Mouse (Mus musculus): Measurements from ENCODE around the gene Cpne2.

Gene Cpne2

DNA sequence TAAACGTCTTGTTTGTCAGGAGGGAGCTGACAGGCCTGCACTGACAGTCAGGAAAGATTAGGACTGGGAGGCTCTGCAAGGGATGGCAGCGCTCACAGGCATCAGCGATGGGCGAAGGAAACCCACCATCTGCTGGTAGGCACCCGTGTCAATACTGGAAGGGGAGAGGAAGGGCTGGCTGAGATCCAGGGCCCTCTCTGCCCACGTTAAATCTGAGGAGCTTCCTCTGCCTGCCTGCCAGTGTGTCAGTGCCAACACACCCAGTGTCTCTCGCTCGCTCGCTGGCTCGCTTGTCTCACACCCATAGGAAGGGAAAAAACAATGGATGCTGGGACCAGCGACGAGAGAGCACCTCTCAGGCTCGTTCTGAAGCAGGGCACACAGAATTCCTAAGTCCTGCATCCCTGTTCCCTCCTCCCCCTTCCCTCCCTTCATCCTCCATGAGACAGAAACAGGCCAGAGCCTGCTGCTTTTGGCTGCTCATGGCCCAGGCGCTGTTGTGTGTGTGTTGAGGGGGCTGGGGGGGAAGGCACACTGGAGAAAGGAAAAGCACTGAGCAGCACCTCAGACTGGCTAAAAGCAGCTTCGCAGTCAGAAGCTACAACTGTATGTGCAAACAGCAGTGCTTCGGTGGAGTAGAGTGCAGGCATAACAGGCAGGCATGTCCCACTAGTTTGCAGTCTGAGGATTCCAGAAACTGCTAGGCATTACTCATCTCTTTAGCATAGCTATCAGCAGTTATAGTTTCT, 41.5 kb downstream of the Cpne2 start:
- intact Hi-C loops (cut with DNase I) = no loop called here

DNA sequence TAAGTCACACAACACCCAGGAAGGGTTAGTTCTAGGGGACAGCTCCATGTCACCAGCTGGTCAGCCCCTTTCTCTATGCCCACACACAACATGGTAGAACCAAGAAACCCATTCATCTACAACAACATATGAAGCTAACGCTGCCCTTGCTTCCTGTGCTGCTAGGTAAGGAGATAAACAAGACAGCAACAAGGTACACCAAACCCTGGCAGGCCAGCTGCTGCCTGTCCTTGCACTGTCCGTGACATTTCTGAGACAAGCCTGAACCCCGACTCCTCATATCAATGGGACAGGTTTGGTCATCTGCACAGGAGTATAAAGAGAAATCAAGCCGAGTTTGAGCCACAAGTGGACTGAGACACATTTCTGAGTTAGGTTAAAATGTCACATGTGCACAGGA, 42.4 kb downstream of the Cpne2 start:
- intact Hi-C loops (cut with DNase I) = no loop called here

DNA sequence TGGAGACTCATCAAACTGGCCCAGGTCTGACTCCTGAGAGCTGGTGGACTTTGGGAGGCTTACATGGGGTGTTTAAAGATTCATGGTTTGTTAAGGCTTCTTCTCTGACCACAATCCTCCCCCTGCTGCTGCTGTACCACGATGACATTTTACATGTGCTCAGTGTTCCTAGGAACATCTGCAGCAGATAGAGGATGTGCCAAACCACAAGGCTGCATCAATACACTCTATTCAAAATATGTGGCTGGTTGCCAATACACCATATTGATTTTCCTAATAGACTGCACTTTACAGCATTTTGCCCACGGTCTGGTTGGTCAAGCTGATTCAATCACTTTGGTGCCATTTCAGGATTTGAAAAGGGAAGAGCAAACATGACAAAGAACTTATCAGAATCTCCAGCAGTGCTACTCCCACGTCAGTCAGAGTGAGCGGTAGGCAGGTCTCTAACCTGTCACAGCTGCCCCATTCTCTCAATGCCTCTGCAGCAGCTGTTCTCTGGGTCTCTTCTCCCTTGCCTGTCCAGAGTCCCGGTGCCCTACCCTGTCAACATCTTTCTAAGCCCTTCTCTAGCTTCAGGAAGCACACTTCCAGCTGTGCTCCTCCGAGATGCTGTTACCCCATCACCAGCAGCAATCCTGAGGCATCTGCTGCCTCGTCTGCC, 49.2 kb downstream of the Cpne2 start:
- intact Hi-C loops (cut with DNase I) = no loop called here

DNA sequence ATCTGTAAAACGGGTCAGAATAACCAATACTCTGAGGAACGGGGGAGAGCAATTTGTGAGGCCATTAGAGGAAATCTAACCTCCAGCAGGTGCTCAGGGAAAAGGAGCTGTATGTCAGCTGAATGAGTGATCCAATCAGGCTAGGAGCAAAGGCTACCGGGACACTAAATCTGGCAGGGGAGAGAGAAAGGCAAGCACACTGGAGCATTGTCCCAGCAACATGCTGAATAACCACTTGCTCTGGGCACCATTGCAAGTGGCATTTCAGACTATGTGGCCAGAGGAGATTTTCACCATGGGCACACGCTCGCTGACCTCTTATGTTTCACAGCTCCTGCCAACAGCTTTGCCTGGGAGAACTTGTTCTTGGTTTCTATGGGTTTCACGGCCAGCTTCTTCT, 49.8 kb downstream of the Cpne2 start:
- intact Hi-C loops (cut with DNase I) = no loop called here

DNA sequence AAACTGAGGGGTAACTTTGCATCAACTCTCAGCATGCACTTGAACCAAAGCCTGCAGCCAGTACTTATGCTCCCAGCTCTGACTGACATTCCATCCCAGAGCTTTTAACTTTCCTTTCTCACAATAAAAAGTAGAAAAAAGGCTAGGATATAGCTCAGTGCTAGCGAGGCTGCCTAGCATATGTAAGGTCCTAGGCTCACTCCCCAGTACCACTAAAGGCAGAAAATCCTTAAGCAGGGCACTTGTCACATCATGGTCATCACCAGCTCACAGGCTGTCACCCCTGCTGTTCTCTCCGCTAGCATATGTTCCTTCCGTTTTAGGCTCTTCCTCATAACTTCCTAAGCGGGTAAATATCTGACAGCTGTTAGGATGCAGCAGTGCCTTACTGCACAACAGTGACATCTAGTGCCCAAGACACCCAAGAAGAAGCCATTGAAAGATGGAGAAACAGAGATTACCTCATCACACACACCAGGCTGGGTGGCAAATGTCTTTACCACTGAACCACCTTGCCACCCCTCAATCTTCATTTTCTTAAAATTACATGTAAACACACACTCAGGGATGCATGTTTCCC, 51.5 kb downstream of the Cpne2 start:
- intact Hi-C loops (cut with DNase I) = loop anchor here (1.0 to 2.0 kb wide), 2 partner anchors 56 to 92 kb away; no protein-coding TSS in a partner anchor

DNA sequence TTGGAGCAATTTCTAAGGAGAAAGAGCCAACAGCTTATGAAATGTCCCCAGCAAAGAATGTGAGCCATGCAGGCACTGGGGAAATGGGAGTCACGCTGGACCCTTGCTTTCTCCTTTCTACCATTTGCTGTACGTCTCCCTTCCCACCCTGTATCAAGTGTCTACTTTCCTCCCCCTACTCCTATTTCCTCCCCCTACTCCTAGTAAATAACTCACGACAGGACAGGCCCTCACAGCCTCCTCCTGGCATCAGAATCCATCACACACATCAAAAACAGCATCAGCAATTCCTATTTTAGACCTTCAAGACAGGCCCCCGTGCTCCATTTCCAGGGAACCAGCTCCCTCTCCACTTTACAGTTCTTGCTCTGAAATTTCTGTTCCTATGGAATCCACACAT, 58.9 kb downstream of the Cpne2 start:
- intact Hi-C loops (cut with DNase I) = loop anchor here (10.0 kb wide), 2 partner anchors 53 to 223 kb away; partner anchors contain the start of gene Ccl17

DNA sequence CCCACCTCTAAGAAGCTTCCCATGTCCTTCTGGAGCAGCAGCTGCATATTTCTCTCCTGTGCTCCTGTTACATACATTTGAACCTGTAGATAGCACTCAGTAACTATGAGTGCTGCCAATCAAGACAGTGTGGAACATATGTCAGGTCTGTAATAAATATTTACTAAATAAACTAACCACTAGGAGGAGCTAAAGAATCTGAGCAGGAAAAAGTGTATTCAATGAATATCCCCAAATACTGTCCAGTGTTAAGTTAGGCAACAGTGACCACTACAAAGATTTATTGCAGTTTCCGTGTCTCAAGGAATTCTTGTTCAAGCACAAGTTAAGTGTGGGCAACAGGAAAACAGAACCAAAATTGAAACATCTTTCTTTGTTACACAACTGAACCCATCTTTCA, 61.4 kb downstream of the Cpne2 start:
- intact Hi-C loops (cut with DNase I) = loop anchor here (10.0 kb wide), 2 partner anchors 51 to 221 kb away; partner anchors contain the start of gene Ccl17

DNA sequence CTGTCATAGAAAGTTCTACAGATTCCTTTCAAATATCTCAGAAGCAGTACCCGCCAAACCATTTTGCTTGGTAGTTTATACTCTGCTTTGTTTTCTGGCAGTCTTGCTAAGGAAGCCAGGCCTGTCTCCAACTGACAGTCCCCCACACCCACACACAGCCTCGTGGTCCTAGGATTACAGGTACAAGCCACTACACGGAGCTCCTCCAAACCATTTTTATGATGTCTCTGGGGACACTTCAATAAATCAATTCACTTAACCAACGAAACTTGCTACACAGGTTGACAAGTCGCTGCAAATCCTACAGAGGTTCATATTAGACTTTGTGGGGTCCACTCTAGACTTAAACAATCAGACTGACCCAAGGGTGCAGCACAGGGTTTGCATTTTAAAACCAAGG, 67.7 kb downstream of the Cpne2 start:
- intact Hi-C loops (cut with DNase I) = loop anchor here (5.0 kb wide), 1 partner anchor 102 kb away; no protein-coding TSS in a partner anchor

DNA sequence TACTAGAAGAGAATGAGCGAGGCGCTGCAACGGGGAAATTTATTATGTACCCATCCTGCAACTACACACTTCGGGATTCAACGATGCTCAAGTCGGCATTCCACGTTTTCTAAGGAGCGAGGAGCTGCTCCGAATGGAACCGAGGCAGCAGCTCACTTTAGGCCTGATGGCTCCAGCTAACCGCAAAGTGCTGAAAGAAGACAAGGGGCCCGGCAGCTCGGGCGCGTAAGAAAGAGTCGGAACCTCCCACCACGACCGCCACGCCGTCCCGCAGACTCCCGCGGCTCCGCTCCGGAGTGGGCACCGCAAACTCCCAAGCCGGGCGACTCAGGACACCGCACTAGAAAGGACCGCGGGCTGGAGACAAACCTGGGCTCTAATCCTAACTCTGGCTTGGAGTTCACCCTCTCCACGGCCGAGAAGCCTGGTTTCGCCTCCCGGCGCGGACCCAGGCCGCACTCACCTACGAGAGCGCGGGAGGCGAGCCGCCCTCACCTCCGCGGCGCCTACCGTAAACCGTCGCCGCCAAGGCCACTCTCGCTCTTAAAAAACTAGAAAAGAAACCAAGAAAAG, 68.3 kb downstream of the Cpne2 start:
- intact Hi-C loops (cut with DNase I) = loop anchor here (5.0 kb wide), 1 partner anchor 101 kb away; no protein-coding TSS in a partner anchor

DNA sequence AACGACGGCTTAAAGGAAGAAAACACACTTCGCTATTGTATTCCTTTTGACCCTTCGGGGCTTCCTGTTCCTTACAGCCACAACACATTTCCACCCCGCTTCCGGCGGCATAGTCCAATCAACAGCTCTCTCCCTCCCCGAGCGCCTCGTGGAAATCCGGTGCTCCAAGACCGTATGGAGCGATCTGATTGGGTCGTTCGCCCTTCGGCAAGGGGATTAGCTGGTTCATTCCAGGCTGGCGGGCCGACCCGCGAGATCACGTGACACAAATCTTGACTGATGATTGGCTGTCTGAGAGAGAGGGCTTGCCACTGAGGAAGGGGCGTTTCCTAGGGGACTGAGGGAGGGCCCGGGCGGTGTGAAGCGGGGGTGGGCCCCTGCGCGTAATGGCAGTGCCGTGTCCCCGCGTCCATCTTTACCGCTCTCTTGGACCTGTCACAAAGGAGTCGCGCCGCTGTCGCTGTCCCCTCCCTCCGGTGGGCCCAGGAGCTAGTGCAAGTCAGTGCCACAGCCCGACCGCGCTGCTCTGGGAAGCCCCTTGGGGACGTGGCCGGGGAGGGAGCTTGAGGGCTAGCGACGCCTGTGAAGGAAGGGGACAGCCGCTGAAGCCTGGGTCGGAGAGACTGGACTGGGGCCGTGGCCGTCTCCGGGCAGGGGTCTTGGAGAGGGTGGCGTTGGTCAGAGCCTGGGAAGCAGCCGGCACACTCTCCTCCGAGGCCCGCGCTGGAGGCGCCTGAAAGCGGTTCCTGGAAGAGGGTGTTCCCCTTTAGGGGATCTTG, 69.0 kb downstream of the Cpne2 start, which contains the start of the genes Rspry1 and Fam192a:
Gene Rspry1 (plus strand): TSS at position 331 of the 779 bp plus-strand sequence.
Gene Fam192a (minus strand): TSS at position 391 of the 779 bp plus-strand sequence.
- intact Hi-C loops (cut with DNase I) = loop anchor here (5.0 kb wide), 1 partner anchor 101 kb away; no protein-coding TSS in a partner anchor

DNA sequence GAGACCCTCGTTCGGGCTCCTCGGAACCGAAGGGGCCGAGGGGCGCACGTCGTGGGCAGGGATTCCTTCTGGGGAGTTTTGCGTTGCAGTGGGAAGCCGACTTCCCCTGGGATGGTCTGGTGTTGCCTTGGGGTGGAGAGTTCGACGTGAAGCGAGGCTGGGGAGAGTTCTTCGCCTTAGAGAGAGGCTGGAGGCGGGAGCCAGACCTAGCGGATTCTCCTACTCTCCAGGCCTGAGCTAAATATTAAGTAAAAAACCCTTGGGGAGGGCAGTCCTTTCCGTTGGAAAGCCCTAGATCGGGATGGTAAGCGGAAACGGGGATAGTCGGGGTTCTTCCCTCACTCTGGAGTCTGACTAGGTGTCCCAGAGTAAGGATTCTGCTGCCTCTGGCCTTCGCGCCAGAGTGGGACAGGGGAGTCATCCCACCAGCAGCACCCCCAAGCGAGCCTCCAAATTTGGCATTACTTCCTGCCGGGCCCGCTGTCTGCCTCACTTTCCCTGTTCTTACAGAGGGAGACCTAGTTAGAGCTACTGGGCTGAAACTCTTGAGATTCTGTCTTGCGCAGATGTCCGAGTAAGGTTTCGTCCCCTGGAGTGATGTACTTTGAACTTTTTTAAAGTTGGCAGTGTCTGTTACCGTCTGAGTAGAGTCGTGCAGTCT, 69.8 kb downstream of the Cpne2 start:
- intact Hi-C loops (cut with DNase I) = loop anchor here (5.0 kb wide), 1 partner anchor 100 kb away; no protein-coding TSS in a partner anchor

DNA sequence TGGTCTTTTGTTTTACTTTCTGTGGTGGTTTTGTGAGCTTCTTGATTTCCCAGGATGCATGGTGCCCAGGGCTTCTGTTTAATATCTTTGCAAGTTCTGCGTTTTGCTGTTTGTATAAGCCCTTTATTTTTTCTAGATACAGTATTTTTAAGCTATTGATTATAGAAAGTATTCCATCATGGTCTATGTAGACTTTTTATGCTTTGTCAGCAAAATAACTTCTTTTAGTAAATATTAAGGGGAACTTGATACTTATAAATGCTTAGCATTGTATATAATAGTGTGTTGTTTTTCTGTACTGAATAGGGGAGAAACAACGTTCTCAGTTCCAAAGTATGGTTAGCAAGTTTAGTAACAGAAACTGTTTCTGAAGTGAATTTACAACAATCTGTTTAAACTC, 71.2 kb downstream of the Cpne2 start:
- intact Hi-C loops (cut with DNase I) = loop anchor here (5.0 kb wide), 1 partner anchor 98 kb away; no protein-coding TSS in a partner anchor

DNA sequence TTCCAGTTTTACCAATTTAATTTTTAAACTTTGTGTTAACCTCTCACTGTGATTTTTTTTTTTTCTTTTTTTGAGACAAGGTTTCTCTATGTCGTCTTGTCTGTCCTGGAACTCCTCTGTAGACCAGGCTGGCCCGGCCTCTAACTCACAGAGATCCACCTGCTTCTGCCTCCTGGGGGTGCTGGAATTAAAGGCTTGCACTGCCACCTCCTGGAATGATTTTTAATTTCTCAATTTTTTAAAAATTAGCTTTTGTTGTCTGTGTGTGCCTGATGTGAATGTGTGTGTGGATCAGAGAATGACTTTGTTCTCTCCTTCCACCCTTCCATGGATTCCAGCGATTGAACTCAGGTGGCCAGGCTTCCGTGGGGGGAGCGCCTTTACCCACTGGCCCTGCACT, 74.3 kb downstream of the Cpne2 start:
- intact Hi-C loops (cut with DNase I) = no loop called here

Small RNAs within 50 kb of the gene (microRNA-seq; reads per million reads assigned to microRNA genes)
- 0 reads per million in 2 experiments for gene Mir7072

Measured in adrenal gland (tissue).